Mouse (Mus musculus): ENCODE data around the gene Klk7. TPM values are rescaled to one million over a fixed set of nuclear protein-coding genes. Genes with fewer than 3 reads are reported as not detected.

The Klk7 gene
- total RNA-seq (2023) = not detected

DNA sequence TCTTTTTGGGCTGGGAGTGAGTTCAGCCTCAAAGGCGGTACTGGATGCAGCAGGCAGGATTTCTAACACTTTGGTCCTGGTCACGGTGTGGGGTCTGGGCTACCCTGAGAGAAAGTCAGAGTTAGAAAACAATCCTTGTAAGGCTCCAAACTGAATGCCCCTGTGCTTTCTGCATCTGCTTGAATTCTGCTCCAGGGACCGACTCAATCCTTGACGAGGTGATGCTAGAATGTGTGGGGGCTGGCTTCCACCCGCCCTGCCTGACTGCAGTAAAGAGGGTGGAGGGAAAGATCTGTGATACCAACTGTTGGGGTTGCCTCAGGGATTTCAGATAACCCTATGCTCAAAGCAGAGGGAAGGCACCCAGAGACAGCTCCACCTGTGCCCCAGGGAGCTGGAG lies at the start of gene Klk7:
Gene Klk7 (plus strand): TSS at position 301 of the 400 bp plus-strand sequence.

DNA sequence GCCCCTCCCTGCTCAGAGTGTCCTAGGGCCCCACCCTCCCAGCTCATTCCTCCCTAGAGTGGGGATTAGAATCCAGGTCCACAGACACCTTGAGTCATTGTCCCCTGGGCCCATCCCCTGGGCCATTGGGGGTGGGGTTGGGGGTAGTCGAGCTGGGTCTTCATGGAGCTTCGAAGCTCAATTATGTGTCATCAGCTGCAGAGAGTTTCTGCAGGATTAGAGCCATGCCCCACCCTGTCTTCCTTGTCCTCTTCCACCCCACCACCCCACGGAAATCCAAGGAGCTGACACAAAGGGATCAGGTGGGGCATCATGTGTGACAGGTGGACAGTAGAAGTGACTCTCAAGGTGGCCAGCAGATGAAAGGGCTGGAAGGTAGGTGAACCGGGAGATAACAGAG lies 42.5 kb upstream of the Klk7 start, which contains the start of gene Klk12:
Gene Klk12 (plus strand): TSS at position 301 of the 400 bp plus-strand sequence.

GRCm38 (mm10) chr7:43774364-43774763 lies 36.7 kb upstream of the Klk7 start, which contains the start of gene Klk11:
TSS of gene Klk11 (plus strand) at chr7:43774604.

GRCm38 (mm10) chr7:43780746-43781145 lies 30.3 kb upstream of the Klk7 start, which contains the start of gene Klk10:
TSS of gene Klk10 (plus strand) at chr7:43781035.

DNA sequence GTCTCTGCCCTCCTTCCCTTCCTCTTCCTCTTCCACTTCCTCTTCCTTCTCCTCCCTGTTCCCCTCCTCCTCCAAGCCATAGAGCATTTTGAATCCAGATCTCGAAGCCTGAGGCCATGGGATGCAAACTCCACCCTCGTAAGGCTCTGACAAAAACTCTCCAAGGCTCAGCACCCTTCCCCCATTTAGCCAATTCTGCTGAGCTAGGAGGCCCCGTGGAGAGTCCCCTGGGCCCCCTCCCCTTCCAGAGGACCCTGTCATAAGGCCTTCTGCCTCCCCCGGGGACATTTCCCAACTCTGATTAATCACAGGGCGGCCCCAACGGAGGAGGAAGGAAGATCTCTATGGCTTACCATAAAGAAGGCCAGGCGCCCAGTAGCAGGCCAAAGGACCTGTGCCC lies 19.5 kb upstream of the Klk7 start, which contains the start of gene Klk9:
Gene Klk9 (plus strand): TSS at position 301 of the 400 bp plus-strand sequence.

GRCm38 (mm10) chr7:43797333-43797769 lies 13.7 kb upstream of the Klk7 start, which contains the start of gene Klk8:
TSS of gene Klk8 (plus strand) at chr7:43797577.

GRCm38 (mm10) chr7:43824199-43824598 lies 13.1 kb downstream of the Klk7 start, which contains the start of gene Klk6:
TSS of gene Klk6 (plus strand) at chr7:43824499.

GRCm38 (mm10) chr7:43841701-43842100 lies 30.6 kb downstream of the Klk7 start, which contains the start of gene Klk5:
TSS of gene Klk5 (plus strand) at chr7:43841971.

Other genes starting within 250 kb of the Klk7 start
- gene Zfp658, start 249.0 kb upstream of the Klk7 start, total RNA-seq (2023) = 1 to 10 TPM; 2.8 to 3.0 TPM
- 10 to 100 TPM; 11.2 to 11.9 TPM for gene Zfp719, start 231.7 kb upstream of the Klk7 start, total RNA-seq (2023)
- gene Zfp819, start 204.1 kb upstream of the Klk7 start, total RNA-seq (2023) = under 1 TPM; 0.29 to 0.37 TPM
- gene Ceacam18, start 176.6 kb upstream of the Klk7 start, total RNA-seq (2023) = under 1 TPM in 1 of 2 experiments, not detected in 1; 0.22 TPM
- gene Siglece, start 151.1 kb upstream of the Klk7 start, total RNA-seq (2023) = 100 to 1,000 TPM; 147 to 167 TPM
- gene Ctu1, start 139.3 kb upstream of the Klk7 start, total RNA-seq (2023) = 1 to 10 TPM; 3.0 to 3.6 TPM
- not detected for gene Klk14, start 120.9 kb upstream of the Klk7 start, total RNA-seq (2023)
- not detected for gene Klk13, start 98.7 kb upstream of the Klk7 start, total RNA-seq (2023)
- not detected for gene Klk12, start 42.4 kb upstream of the Klk7 start, total RNA-seq (2023)
- not detected for gene Klk11, start 36.7 kb upstream of the Klk7 start, total RNA-seq (2023)
- not detected for gene Klk10, start 30.3 kb upstream of the Klk7 start, total RNA-seq (2023)
- not detected for gene Klk9, start 19.4 kb upstream of the Klk7 start, total RNA-seq (2023)
- gene Klk8, start 13.7 kb upstream of the Klk7 start, total RNA-seq (2023) = 1 to 10 TPM; 1.6 to 2.8 TPM
- gene Klk6, start 13.2 kb downstream of the Klk7 start, total RNA-seq (2023) = not detected
- gene Klk5, start 30.7 kb downstream of the Klk7 start, total RNA-seq (2023) = not detected
- not detected for gene Klk4, start 69.9 kb downstream of the Klk7 start, total RNA-seq (2023)
- gene Klk15, start 122.4 kb downstream of the Klk7 start, total RNA-seq (2023) = not detected
- gene Klk1b8, start 139.4 kb downstream of the Klk7 start, total RNA-seq (2023) = not detected
- not detected for gene Klk1b1, start 155.5 kb downstream of the Klk7 start, total RNA-seq (2023)
- gene Klk1b9, start 164.8 kb downstream of the Klk7 start, total RNA-seq (2023) = not detected
- gene Klk1b11, start 184.6 kb downstream of the Klk7 start, total RNA-seq (2023) = under 1 TPM in 1 of 2 experiments, not detected in 1; 0.66 TPM
- gene Klk1b26, start 200.9 kb downstream of the Klk7 start, total RNA-seq (2023) = not detected
- gene Klk1b27, start 241.0 kb downstream of the Klk7 start, total RNA-seq (2023) = not detected

Measured in neutrophil, adult 83 days (primary cell).